Mouse (Mus musculus) common myeloid progenitor, adult 5-6 weeks (primary cell): ENCODE measurements around the gene Kif3a. TPM values are rescaled to one million over a fixed set of nuclear protein-coding genes. Genes with fewer than 3 reads are reported as not detected.
"Not testable (repeated sequence)": the region's sequence is repeated elsewhere in the genome, so short reads cannot be mapped to it uniquely, and the experiment has no call there.

Experiments
- ATAC-seq: replicated peaks from 2 replicates; pipeline ENCODE4 v1.8.0; 2016; ENCODE audit warnings: low read depth, mild to moderate bottlenecking, moderate TSS enrichment, inconsistent platforms; ENCODE audit not compliant: poor library complexity, severe bottlenecking
- total RNA-seq: library from RNA; stranded (forward); fragments of 200-1000, 187-1606 nt; gene quantifications from 2 replicates; pipeline ENCODE4 v1.2.3, GENCODE M21; 2017

Gene Kif3a
- total RNA-seq, 1 experiment from 2014 or later: 18.9 TPM

- no peak for ATAC-seq
Observed at GRCm38 (mm10) chr11:53540394-53540793, 26.8 kb upstream of the Kif3a start.

DNA sequence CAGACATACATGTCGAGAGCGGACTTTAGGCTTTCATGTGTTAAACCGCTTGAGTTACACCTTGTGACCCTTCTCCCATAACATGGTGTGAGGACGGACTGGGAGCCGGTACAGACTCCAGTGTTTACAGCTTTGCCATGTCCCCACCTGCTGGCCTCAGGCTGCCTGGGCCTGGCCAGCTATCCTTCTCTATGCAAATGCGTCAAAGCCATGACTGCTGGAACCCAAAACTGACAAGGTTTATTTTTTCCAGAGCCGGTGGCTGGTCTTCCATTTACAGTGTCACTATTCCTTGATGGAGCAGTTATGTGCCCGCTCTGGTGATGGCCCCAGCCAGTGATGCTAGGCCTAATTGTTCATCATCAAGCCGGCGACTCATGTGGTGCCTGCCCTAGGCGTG, 26.0 kb upstream of the Kif3a start:
- no peak for ATAC-seq

DNA sequence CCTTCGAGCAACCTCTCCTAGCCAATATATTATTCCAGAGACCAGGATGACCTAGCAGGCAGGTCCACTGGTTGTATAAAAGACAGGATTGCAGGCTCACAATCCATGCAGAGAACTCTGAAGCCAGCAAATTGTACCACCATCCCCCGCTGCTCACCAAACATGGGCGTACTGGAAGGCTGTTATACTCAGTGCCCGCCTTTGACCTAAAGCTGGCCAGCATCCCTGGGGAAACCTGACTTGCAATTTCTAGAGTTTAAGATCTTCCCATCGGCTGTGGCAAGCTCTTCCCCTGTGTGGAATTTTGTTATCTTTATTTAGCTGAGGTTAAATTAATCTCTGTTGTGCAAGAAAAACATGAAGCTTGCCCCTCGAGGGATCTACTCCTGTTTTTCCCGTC, 24.2 kb upstream of the Kif3a start:
- no peak for ATAC-seq

DNA sequence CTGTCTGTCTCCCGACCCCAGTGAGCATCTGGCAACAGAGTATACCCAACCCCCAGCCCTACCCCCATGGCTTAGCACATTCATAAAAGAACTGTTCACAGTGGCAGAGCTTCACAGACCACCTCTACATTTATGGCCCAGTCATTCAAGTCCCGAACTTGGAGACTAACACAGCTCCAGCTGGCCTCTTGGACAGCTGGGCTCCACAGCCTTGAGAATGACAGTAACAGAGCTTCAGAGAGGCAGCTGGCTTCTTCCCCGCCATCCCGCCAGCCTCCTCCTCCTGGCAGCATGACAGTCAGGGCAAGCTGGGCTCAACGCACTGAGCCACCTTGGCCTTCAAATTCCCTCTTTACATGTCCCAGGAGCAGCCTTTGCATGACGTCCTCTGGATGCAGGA, 20.9 kb upstream of the Kif3a start:
- ATAC-seq: no peak

DNA sequence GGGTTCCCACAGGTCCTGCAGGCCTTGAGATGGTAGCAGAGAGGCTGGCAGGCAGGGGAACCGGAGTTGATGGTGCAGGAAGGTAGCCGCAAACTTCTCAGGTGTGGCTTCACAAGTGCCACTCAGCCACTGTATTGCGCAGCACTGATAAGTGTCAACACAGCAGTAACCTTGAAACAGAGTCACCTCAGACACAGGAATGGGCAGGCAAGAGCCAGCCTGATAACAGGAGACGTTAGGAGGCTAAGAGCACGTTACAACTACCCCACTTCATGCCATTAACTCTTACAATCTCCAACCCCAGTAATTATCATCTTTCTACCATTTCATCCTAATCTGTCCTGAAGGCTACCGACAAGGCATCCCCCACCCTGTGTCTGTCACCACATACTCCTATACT, 19.6 kb upstream of the Kif3a start:
- peak; percentile 39; the same call in 1 of the 2 replicates for ATAC-seq

DNA sequence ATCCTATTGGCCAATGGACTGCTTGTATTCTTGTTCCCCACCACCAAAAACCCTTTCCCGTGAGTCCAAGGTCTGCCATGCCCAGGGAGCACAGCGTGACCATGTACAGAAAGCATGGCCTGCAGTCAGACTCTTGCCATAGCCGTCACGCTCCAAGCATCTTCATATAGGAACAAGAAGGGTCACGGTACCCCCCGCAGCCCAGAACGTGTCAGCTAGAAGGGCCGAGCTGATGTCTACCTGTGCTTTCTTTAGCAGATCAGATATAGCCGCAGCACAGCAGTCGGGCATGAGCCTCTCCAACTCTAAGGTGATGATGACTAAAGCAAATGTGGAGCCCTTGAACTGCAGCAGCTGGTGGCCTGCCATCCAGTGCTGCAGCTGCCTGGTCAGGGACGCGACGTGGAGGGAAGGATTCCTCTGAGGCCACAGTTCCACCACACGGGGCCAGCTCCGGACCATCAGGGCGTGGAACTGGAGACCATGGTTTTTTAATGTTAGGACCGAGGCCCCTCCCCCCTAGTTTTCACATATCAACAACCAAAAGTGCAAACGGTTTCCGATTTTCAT, 19.1 kb upstream of the Kif3a start:
- no peak for ATAC-seq

GRCm38 (mm10) chr11:53550714-53551113, 16.5 kb upstream of the Kif3a start:
- ATAC-seq: no peak

- ATAC-seq: peak; percentile 93
Observed at GRCm38 (mm10) chr11:53551754-53552153, 15.4 kb upstream of the Kif3a start.

GRCm38 (mm10) chr11:53556529-53556928, 10.7 kb upstream of the Kif3a start:
- ATAC-seq: not testable (repeated sequence)

DNA sequence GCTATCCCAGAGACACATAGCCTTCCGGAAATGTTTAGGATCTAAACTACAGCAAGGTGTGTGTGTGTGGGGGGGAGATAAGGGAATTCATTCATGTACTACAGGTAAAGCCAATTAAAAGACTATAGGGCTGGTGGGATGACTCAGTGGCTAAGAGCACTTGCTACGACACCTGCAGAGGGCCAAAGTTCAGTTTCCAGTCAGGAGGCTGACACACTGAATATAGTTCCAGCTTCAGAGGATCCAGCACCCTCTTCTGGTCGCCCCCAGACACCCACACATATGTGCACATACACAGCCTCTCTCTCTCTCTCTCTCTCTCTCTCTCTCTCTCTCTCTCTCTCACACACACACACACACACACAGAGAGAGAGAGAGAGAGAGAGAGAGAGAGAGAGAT, 9.2 kb upstream of the Kif3a start:
- ATAC-seq: not testable (repeated sequence)

- ATAC-seq: not testable (repeated sequence)
Observed at GRCm38 (mm10) chr11:53559980-53560379, 7.2 kb upstream of the Kif3a start.

GRCm38 (mm10) chr11:53561986-53562385, 5.2 kb upstream of the Kif3a start:
- no peak for ATAC-seq

DNA sequence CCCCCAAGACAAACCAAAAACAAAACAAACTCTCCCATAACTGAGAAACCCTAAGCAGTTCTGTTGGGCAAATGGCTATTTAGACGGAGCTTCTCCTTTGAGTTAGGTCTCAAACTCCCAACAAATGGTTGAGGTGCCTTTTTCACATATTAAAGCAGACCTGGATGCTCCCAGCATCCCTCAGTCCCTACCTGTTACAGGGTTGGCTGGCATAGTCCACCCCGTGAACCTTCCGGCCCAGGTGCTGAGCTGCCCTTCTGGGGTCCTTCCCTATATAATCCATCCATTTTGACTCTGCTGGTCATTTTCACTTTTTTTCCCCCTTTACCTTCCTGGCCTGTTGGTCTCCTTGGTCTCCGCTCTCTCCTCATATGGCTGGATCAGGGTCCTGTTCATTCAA, 533 bp upstream of the Kif3a start:
- no peak for ATAC-seq

DNA sequence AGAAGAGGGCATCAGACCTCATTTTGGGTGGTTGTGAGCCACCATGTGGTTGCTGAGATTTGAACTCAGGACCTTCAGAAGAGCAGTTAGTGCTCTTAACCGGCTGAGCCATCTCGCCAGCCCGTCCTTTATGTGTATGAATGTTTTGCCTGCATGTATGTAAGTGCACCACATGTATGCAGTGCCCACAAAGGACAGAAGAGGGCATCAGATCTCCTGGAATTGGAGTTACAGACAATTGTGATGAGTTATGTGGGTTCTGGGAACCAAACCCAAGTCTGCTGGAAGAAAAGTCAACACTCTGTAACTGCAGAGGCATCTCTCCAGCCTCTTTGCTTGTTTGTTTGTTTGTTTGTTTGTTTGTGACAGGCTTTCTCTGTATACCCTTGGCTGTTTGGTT, 13.4 kb downstream of the Kif3a start:
- no peak for ATAC-seq

DNA sequence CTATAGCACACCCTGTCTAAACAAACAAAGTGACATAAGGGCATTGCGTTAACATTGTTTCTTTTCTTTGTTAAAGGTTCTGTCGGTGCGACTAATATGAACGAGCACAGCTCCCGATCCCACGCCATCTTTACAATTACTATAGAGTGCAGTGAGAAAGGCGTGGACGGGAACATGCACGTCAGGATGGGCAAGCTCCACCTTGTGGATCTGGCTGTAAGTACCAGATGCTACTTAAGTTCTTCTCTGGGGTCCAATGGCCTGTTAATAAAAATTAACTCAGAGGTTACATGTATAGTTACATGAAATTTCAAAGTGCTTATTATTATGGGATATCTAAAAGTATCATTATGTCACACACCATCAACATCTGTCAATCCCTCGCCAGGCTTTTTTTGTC, 16.0 kb downstream of the Kif3a start:
- no peak for ATAC-seq

DNA sequence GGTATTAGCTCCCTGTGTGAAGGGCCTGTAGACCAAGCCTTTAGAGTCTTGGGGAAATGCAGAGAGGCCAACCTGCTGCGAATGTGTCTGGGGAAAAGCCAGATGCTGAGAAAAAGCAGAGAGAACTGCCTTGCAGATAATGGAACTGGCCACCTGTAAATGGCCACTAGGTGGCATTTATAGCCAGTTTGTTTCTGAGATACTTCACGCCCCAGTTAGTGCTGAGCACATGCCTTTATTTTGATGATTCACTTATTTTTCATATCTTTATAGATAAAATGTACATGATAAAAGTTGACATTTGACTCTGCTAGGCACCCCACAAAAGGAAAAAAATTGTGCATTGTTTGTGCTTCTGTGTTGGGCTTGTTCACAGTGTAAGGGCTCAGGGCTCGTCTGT, 17.7 kb downstream of the Kif3a start:
- peak; percentile 56 for ATAC-seq

DNA sequence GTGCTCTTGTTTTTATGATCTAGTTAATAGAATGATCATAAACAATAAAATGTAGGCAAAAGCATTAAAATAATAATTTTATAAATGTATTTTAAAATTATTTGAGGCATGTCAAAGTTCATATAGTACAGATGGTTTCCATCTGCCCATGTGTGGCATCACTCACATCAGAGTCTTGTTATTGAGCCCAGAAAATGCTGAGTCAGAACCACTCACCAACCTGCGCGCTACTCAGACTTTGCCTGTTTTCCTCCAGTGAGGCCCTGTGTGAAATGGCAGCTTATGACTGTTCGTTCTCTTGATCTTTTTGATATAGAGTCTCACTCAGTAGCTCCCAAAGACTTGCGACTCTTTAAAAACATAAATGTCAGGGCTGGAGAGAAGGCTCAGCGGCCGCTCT, 18.3 kb downstream of the Kif3a start:
- ATAC-seq: no peak

GRCm38 (mm10) chr11:53588279-53588678, 21.1 kb downstream of the Kif3a start:
- no peak for ATAC-seq

- peak; percentile 95 for ATAC-seq
Observed at GRCm38 (mm10) chr11:53590368-53590768, 23.2 kb downstream of the Kif3a start.

DNA sequence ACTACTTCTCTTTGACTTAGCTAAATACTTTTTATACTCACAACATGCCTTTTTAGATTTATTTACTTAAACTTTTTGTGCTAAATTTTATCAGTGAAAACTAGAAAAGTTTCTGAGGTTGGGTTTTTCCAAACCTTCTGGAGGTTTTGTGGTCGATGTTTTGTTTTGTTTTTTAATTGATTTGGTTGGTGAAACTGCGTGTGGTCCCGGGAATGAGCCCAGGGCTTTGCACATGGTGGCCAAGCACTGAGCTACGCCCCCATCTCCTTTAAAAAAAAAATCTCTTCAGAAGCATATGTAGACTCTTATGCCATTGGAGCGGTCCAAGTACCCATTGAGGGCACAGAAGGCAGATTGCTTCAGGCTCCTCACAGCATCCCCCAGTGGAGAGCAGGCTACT, 23.9 kb downstream of the Kif3a start:
- ATAC-seq: no peak

- ATAC-seq: no peak
Observed at GRCm38 (mm10) chr11:53604983-53605382, 37.8 kb downstream of the Kif3a start.

DNA sequence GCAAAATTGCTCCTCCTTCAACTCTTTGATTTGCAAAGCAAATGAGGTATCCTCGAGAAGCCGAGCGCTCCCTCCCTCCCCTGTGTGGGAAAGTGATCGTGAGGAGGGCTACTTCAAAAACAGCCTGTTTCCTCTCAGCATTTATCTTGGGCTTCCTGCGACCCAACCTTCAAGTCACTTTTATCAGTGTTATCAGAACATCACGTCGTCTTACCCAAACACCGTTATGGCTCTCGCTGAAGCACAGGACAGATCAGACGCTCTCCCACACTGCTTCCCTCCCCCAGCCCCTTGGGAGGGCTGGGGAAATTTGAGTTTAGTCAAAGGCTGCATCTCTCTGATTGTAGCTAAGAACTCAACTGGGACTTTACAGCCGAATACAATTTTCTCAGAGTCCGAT, 38.4 kb downstream of the Kif3a start:
- ATAC-seq: peak; percentile 30; the same call in 1 of the 2 replicates

- peak; percentile 40 for ATAC-seq
Observed at GRCm38 (mm10) chr11:53609231-53609630, 42.1 kb downstream of the Kif3a start.
